Mouse (Mus musculus): ENCODE measurements at regions not wholly inside any gene's neighbourhood (a gene's known extent, or its start where the extent isn't known, plus 50 kb on each side); places are given as distances from the start of the nearest gene placed in this dataset.

- DNase-seq (ENCODE audit: low spot score in 2 of 2): no peak
These were observed 188.9 kb downstream of the Gm5426 start for GRCm38 (mm10) chr10:96325297-96325696.

GRCm38 (mm10) chr10:96330639-96331487, 194.5 kb downstream of the Gm5426 start:
- no peak for DNase-seq (ENCODE audit: low spot score in 2 of 2)

GRCm38 (mm10) chr10:96332731-96333201, 196.4 kb downstream of the Gm5426 start:
- peak in 1 of 2 experiments; percentile 33 for DNase-seq (ENCODE audit: low spot score in 2 of 2)

GRCm38 (mm10) chr10:96333224-96333623, 196.8 kb downstream of the Gm5426 start:
- DNase-seq (ENCODE audit: low spot score in 2 of 2): no peak

GRCm38 (mm10) chr10:96336271-96336670, 199.9 kb downstream of the Gm5426 start:
- DNase-seq (ENCODE audit: low spot score in 2 of 2): no peak

- DNase-seq (ENCODE audit: low spot score in 2 of 2): no peak
These were observed 200.8 kb downstream of the Gm5426 start for GRCm38 (mm10) chr10:96337088-96337666.

- no peak for DNase-seq (ENCODE audit: low spot score in 2 of 2)
These were observed 201.6 kb downstream of the Gm5426 start for GRCm38 (mm10) chr10:96337797-96338608.

GRCm38 (mm10) chr10:96338609-96338978, 202.2 kb downstream of the Gm5426 start:
- no peak for DNase-seq (ENCODE audit: low spot score in 2 of 2)

GRCm38 (mm10) chr10:96342476-96342875, 206.1 kb downstream of the Gm5426 start:
- DNase-seq (ENCODE audit: low spot score in 2 of 2): no peak

GRCm38 (mm10) chr10:96343666-96344065, 207.3 kb downstream of the Gm5426 start:
- DNase-seq (ENCODE audit: low spot score in 2 of 2): no peak

- DNase-seq (ENCODE audit: low spot score in 2 of 2): no peak
These were observed 214.3 kb downstream of the Gm5426 start for GRCm38 (mm10) chr10:96350692-96351091.

- DNase-seq (ENCODE audit: low spot score in 2 of 2): no peak
These were observed 214.9 kb downstream of the Gm5426 start for GRCm38 (mm10) chr10:96351320-96351719.

- DNase-seq (ENCODE audit: low spot score in 2 of 2): no peak
These were observed 220.7 kb downstream of the Gm5426 start for GRCm38 (mm10) chr10:96356980-96357624.

GRCm38 (mm10) chr10:96357632-96358031, 221.2 kb downstream of the Gm5426 start:
- no peak for DNase-seq (ENCODE audit: low spot score in 2 of 2)

GRCm38 (mm10) chr10:96358984-96359383, 222.6 kb downstream of the Gm5426 start:
- DNase-seq (ENCODE audit: low spot score in 2 of 2): no peak

- DNase-seq (ENCODE audit: low spot score in 2 of 2): no peak
These were observed 225.8 kb downstream of the Gm5426 start for GRCm38 (mm10) chr10:96362211-96362610.

GRCm38 (mm10) chr10:96363867-96364266, 227.5 kb downstream of the Gm5426 start:
- DNase-seq (ENCODE audit: low spot score in 2 of 2): no peak

GRCm38 (mm10) chr10:96365101-96365500, 228.7 kb downstream of the Gm5426 start:
- no peak for DNase-seq (ENCODE audit: low spot score in 2 of 2)

GRCm38 (mm10) chr10:96366871-96367270, 230.5 kb downstream of the Gm5426 start:
- no peak for DNase-seq (ENCODE audit: low spot score in 2 of 2)

GRCm38 (mm10) chr10:96370547-96371320, 234.3 kb downstream of the Gm5426 start:
- DNase-seq (ENCODE audit: low spot score in 2 of 2): peak in 1 of 2 experiments; percentile 27

GRCm38 (mm10) chr10:96371321-96371653, 234.9 kb downstream of the Gm5426 start:
- no peak for DNase-seq (ENCODE audit: low spot score in 2 of 2)

Measured in frontal cortex, postnatal 14 days (tissue).